Mouse (Mus musculus) erythroblast, adult 5-6 weeks (primary cell): ENCODE data around the gene Lyar. TPM values are rescaled to one million over a fixed set of nuclear protein-coding genes. Genes with fewer than 3 reads are reported as not detected.

Experiments
- ATAC-seq: replicated peaks from 2 replicates; pipeline ENCODE4 v1.8.0; 2016; ENCODE audit warnings: moderate number of reproducible peaks, mild to moderate bottlenecking, moderate TSS enrichment, inconsistent platforms; ENCODE audit not compliant: poor library complexity, low FRiP score, severe bottlenecking
- total RNA-seq, 2 experiments: library from RNA; stranded (forward) in 1 of 2; stranded (reverse) in 1 of 2; fragments of 150-400 nt in 1 of 2; fragments of 200-764, 138-1000 nt in 1 of 2; gene quantifications; 2 replicates each; pipeline versions ENCODE4 v1.2.3 to v1.2.4; 2015 to 2017; ENCODE audit warnings: low replicate concordance in 2 of 2

Gene Lyar
- 13.6 and 34.0 TPM in 2 replicates for total RNA-seq (2015; ENCODE audit: low replicate concordance)
- 17.1 and 30.5 TPM in 2 replicates for total RNA-seq (2017; ENCODE audit: low replicate concordance)

DNA sequence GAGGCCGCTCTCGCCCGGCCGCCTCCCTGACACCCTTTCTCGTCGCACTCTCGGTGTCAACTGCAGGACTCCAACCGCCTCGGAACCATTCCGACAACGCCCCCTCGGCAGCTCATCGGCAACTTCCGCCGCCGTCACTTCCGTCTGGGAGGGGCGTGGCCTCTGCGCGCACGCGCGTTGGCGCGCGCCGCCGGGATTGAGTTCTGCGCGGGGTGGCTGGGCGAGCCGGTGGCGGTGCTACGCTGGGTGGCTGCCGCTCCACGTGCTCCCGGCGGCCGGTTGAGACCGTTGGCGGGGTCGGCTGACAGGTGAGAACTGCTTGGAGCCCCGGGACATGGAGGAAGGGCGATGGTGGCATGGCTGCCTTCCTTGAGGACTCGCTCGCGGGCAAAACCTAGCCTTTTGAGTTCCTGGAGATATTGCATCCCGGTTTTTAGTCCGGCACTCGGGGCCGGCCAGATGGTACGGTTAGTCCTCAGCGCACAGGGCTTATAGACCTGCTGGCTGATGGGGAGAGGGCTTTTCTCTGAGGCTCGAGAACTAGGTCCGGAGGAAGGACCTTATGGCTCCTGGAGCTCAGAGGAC is at the start of gene Lyar, which contains the start of gene Zbtb49:
Lyar (plus strand) TSS at position 143 of the 585 bp plus-strand sequence.
Zbtb49 (minus strand) TSS at position 130 of the 585 bp plus-strand sequence.
- peak; percentile 95 for ATAC-seq

- ATAC-seq = no peak
Observed at GRCm38 (mm10) chr5:38173766-38174165, 46.5 kb upstream of the Lyar start.

DNA sequence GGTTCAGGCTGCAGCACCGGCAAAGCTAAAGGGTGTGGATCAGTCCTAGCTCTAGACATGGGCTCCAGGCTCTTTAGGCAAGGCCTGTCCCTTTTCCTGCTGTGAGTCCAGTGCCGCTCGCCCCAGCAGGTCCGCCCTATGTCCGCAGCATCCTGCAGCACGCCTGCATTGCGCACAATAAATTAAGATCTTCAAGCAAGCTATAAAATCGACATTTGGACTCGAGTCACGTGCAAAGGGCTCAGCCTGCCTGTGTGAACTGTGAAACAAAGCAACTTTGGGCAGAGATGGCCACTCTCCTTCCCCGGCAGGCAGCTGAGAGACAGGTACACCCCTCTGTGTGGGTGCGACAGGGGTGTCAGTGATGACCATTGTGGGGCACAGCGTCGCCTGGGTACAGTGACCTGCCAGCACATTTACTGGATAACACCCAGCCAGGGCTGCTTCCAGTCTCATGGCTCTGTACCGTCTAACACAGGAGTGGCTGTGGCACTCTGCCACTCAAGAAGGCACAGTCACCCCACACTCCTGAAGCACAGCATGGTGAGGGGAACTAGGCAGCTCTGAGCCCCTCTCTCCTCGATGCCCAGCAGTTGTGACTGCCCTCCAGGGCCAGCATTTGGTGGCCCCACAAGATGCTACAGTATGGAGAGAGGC is 45.9 kb upstream of the Lyar start:
- ATAC-seq = no peak

GRCm38 (mm10) chr5:38184688-38185285 is 35.5 kb upstream of the Lyar start:
- ATAC-seq = no peak

GRCm38 (mm10) chr5:38187006-38187405 is 33.3 kb upstream of the Lyar start:
- no peak for ATAC-seq

GRCm38 (mm10) chr5:38190907-38191306 is 29.4 kb upstream of the Lyar start:
- no peak for ATAC-seq

DNA sequence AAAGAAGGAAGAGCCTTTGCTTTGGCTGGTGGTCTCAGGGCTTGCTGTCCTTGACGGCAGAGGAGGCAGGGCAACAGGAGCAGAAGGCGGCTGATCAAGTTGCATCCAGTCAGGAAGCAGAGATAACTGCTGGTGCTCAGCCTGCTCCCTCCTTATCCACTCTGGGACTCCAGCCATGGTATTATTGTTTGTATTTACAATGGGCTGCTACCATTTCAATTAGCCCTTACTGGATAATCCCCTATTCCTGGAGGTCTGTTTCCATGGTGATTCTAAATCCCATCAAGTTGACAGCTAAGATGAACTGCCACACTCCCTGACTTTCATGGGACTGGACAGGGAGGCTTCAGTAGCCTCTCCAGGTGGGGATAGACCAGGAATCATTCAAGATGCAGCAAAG is 25.3 kb upstream of the Lyar start:
- no peak for ATAC-seq

GRCm38 (mm10) chr5:38195941-38196340 is 24.3 kb upstream of the Lyar start:
- ATAC-seq = no peak

- ATAC-seq = no peak
Observed at GRCm38 (mm10) chr5:38196821-38197481, 23.3 kb upstream of the Lyar start.

GRCm38 (mm10) chr5:38197482-38197823 is 22.8 kb upstream of the Lyar start:
- no peak; the same call in 1 of the 2 replicates for ATAC-seq

GRCm38 (mm10) chr5:38199686-38200085 is 20.6 kb upstream of the Lyar start:
- no peak for ATAC-seq

DNA sequence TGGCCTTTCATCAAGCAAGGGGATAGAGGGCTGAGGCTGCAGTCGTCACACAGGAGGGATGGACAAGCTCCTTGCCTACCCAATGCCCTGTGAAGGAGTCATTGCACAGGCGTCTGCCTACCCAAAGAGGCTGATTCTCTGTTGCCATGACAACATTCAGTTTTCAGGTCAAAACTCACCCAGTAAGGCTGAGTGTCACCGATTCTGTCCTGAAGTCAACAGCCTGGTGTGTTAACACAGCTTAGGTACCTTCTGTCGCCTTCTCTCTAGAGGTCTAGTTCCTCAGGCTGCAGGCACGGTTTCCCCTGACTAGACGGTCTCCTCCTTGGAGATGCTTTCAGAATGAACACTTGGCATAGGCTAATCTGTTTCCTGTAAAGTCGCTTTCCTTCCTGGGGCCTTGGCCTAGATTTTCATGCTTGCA is 15.0 kb upstream of the Lyar start:
- ATAC-seq = no peak

- ATAC-seq = no peak
Observed at GRCm38 (mm10) chr5:38208985-38209384, 11.3 kb upstream of the Lyar start.

GRCm38 (mm10) chr5:38211691-38212090 is 8.6 kb upstream of the Lyar start:
- no peak for ATAC-seq

GRCm38 (mm10) chr5:38213009-38213408 is 7.3 kb upstream of the Lyar start:
- no peak for ATAC-seq

GRCm38 (mm10) chr5:38219771-38220307 is 431 bp upstream of the Lyar start:
- ATAC-seq = peak; percentile 44

DNA sequence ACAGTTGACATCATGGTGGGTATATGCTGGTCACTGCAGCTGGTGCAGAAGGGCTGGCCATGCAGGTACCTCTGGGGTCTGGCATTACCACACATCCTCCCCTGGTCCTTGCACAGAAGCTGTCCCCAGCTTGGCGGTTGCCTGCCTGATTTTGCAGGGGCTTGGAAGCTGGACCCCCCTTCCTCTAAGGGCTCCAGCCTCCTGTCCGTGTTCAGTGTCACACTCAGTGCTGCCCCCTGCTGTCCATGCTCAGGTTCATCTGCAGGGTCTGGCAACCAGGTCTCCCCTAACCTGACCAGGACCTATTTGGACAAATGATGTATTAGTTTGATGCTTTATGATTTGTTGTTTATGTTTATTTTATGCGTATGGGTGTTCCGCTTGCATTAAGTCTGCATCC is 15.2 kb downstream of the Lyar start:
- 0 out of 2 replicates have a peak, but pooled peaks have one; percentile 57 for ATAC-seq

- ATAC-seq = no peak
Observed at GRCm38 (mm10) chr5:38236627-38237026, 16.4 kb downstream of the Lyar start.

DNA sequence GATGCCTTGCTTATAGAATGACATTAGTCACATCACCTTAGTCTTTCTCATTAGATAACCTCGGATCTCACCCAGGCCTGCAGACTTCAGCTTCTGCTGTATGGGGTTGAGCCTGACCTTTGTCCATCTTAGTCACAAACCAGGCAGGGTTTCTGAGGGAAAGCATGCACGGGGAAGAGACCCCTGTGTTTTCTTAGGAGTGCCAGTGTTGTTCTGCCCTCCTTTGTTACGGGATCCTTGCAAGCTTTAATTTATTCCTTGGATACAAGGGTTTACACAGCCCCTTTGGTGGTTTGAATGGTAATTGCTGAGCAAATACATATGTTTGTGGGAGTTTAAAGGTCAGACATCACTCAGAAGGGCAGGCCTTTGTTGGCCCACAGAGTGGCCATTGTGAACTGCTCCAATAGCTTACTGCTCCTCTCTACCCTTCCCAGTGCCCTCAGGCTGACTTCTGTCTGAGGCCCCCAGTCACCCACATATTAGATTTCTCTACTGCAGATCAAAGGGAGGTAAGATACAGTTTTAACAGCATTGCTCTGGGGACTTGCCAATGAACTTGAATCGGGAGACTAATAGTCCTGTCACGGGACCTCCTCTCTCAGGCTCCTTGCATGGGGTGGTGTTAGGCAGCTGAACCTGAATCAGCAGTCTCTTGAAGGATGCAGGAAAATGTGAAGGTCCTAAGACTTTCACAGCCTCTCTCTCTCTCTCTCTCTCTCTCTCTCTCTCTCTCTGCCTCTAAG is 20.6 kb downstream of the Lyar start:
- no peak for ATAC-seq

DNA sequence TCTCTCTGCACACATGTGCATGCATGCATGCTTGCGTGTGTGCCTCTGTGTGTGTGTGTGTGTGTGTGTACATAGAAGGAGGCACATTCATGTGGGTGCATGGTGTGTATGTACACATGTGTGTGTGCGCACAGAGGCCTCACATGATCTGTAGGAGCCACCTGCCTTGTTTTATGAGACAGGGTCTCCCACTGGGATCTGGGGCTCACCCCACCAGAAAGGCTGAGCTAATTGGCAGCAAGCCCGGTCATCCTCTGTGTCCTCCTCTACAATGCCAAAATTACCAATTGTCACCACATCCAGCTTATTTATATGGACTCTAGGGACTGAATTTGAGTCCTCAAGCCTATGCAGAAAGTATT is 21.2 kb downstream of the Lyar start:
- no peak for ATAC-seq
